Mouse (Mus musculus): ENCODE measurements at regions not wholly inside any gene's neighbourhood (a gene's known extent, or its start where the extent isn't known, plus 50 kb on each side); places are given as distances from the start of the nearest gene placed in this dataset.

DNA sequence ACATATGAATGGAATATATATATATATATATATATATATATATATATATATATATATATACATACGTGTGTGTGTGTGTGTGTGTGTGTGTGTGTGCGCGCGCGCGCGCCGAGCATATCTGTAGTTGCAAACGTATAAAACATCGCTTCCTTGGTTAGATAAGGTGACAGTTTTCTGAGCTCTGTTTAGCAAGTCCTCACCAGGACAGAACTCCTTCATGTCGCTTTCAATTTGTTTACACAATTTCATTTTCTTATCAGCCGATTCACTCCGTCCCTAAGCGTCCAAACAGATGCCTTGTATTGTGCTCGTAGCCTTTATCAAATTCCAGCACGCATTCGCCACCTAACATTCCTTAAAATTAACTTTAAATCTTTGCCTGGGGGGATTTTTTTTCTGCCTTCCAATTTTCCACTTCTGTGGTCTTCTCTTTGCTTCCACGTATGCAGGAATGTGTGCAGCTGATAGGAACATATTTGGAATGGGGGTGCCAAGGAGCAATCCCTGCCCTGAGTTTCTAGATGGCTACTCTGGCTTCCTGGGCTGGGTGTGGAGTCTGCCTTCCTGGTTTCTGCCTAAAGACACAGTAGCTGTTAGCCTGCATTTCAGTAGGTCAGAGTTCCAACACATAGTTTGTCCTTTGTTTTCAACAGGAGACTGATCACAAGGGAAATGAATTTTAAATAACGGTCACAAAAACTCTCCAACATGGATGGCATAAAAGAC, 575.7 kb downstream of the Robo2 start:
- DNase-seq (ENCODE audit: low read depth, low spot score) = no peak

DNA sequence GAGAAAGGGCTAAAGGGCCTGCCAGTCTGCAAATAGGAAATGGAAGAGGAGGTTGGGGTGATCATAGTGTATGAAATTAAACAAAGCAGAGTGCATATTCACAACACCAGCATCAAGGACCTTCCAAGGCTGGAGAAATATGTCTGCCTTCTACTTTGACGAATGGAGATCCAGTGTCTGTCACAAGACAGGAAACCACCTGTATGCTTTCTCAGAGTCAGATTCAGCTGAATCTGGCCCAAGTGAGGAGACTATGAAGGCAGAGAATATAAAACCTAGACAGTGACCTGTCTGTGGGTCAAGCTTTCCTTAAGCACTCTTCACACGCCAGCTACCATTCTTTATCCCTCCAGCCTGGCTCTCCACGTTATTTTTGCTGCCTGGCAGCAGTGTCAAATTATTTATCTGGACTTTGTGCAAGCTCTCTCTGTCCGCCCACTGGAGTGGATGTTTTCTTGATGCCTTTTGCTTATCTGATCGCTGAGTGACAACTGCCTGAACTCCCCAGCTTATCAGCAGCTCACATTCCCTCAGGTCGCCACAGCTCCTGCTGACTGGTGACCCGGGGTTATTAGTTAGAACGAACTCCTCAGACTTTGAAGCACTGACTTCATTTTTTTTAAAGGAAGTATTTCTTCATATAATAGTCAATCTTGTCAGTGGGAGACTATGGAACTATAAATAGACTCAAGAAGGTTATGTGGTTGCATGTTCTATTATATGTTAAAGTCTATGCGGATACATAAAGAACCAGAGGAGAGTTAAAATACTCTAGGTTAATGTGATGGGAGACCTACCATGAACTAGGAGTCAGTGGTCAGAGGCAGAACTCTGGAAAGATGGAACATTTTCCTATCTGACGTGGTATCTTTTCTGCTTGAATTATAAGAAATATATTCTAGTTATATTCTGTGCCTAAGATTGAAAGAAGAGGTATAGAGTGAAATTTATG, 590.0 kb downstream of the Robo2 start:
- peaks cover 0 to 6% of the 10 kb centered on the region in 2 experiments; a peak in 2 of 4 replicates for H3K36me3 ChIP-seq (ENCODE audit: control insufficient read depth in 1 of 2, insufficient read depth in 2 of 2, low read length in 2 of 2)
- peak overlapping the region; percentile 33; the same call in 1 of the 2 replicates for H3K27ac ChIP-seq (ENCODE audit: control insufficient read depth, low read depth, low read length)
- no peak overlapping the region for H3K4me3 ChIP-seq (ENCODE audit: control insufficient read depth in 1 of 2, insufficient read depth in 1 of 2, low read depth in 2 of 2, low read length in 2 of 2)
- peaks cover 0 to 5% of the 10 kb centered on the region in 2 experiments; a peak in 3 of 4 replicates for H3K4me1 ChIP-seq (ENCODE audit: control insufficient read depth in 1 of 2, insufficient read depth in 2 of 2, low read length in 2 of 2)
- no peaks in the 10 kb centered on the region for H3K79me2 ChIP-seq (ENCODE audit: control insufficient read depth, insufficient read depth, low read length, poor library complexity)
- no peaks in the 10 kb centered on the region for H3K9me3 ChIP-seq (replicated peaks; ENCODE audit: insufficient read depth, low read length)
- H3K27me3 ChIP-seq (ENCODE audit: control insufficient read depth in 1 of 2, insufficient read depth in 2 of 2, low read length in 2 of 2) = no peaks in the 10 kb centered on the region
- DNase-seq (ENCODE audit: low read depth, low spot score) = peak; percentile 54
- peak; percentile 69; the same call in 1 of the 2 replicates for TF ChIP-seq MEF2A (IDR thresholded peaks at IDR 0.05; ENCODE audit: extremely low read depth, insufficient replicate concordance, low read depth, low read length, poor library complexity, severe bottlenecking)
- TF ChIP-seq POLR2AphosphoS2 (IDR thresholded peaks at IDR 0.05; ENCODE audit: low read length) = no peak
- no peak for TF ChIP-seq USF2 (IDR thresholded peaks at IDR 0.05; ENCODE audit: borderline replicate concordance in 1 of 2, insufficient read depth in 1 of 2, low read depth in 1 of 2, low read length in 2 of 2)
- peak; percentile 92 for TF ChIP-seq TCF12 (IDR thresholded peaks at IDR 0.05; ENCODE audit: low read depth, low read length)
- no peak for TF ChIP-seq USF1 (IDR thresholded peaks at IDR 0.05; ENCODE audit: low read depth, low read length)
- TF ChIP-seq UBTF (IDR thresholded peaks at IDR 0.05; ENCODE audit: borderline replicate concordance, insufficient read depth, low read depth, low read length) = no peak
- TF ChIP-seq SMC3 (IDR thresholded peaks at IDR 0.05; ENCODE audit: low read depth, low read length) = no peak
- TF ChIP-seq GABPA (IDR thresholded peaks at IDR 0.05; ENCODE audit: low read depth, low read length) = no peak
- no peak for TF ChIP-seq E2F4 (IDR thresholded peaks at IDR 0.05; ENCODE audit: borderline replicate concordance, low read depth, low read length)
- peak; percentile 55 to 87 for TF ChIP-seq EP300 (IDR thresholded peaks at IDR 0.05; ENCODE audit: low read depth in 1 of 2, low read length in 2 of 2)
- no peak for TF ChIP-seq NRF1 (IDR thresholded peaks at IDR 0.05; ENCODE audit: insufficient read depth, low read depth, low read length, poor library complexity, severe bottlenecking)
- TF ChIP-seq MAX (IDR thresholded peaks at IDR 0.05; ENCODE audit: low read length) = no peak
- TF ChIP-seq SIN3A (IDR thresholded peaks at IDR 0.05; ENCODE audit: low read length) = no peak
- TF ChIP-seq GATA1 (IDR thresholded peaks at IDR 0.05; ENCODE audit: low read depth, low read length) = peak; percentile 79
- peak; percentile 56 for TF ChIP-seq ZNF384 (IDR thresholded peaks at IDR 0.05; ENCODE audit: low read depth, low read length)
- TF ChIP-seq POLR2AphosphoS5 (IDR thresholded peaks at IDR 0.05; ENCODE audit: borderline replicate concordance, low read depth, low read length) = no peak
- no peak for TF ChIP-seq CTCF (IDR thresholded peaks at IDR 0.05 in 2 of 3, conservative IDR thresholded peaks at IDR 0.05 in 1 of 3; ENCODE audit: control insufficient read depth in 1 of 3, insufficient read depth in 1 of 3, low read depth in 2 of 3, low read length in 3 of 3, poor library complexity in 1 of 3, severe bottlenecking in 1 of 3)
- peak; percentile 52; the same call in 1 of the 2 replicates for TF ChIP-seq RCOR1 (IDR thresholded peaks at IDR 0.05; ENCODE audit: low read depth, low read length)
- no peak for TF ChIP-seq CHD1 (IDR thresholded peaks at IDR 0.05; ENCODE audit: low read depth, low read length)
- no peak for TF ChIP-seq ZC3H11A (IDR thresholded peaks at IDR 0.05; ENCODE audit: low read depth, low read length)
- peak; percentile 71 for TF ChIP-seq ETS1 (IDR thresholded peaks at IDR 0.05; ENCODE audit: low read depth, low read length)
- no peak overlapping the region for H3K9ac ChIP-seq (ENCODE audit: control insufficient read depth, low read depth, low read length, poor library complexity, severe bottlenecking)

More for the DNA sequence above, 575.7 kb downstream of the Robo2 start:
- TF ChIP-seq USF1 (IDR thresholded peaks at IDR 0.05; ENCODE audit: low read depth, low read length) = no peak
- TF ChIP-seq BHLHE40 (IDR thresholded peaks at IDR 0.05; ENCODE audit: borderline replicate concordance, low read depth, low read length) = no peak
- TF ChIP-seq CTCF (IDR thresholded peaks at IDR 0.05 in 2 of 3, conservative IDR thresholded peaks at IDR 0.05 in 1 of 3; ENCODE audit: control insufficient read depth in 1 of 3, insufficient read depth in 1 of 3, low read depth in 2 of 3, low read length in 3 of 3, poor library complexity in 1 of 3, severe bottlenecking in 1 of 3) = no peak
- no peak for TF ChIP-seq SIN3A (IDR thresholded peaks at IDR 0.05; ENCODE audit: low read length)
- TF ChIP-seq SMC3 (IDR thresholded peaks at IDR 0.05; ENCODE audit: low read depth, low read length) = no peak
- TF ChIP-seq RCOR1 (IDR thresholded peaks at IDR 0.05; ENCODE audit: low read depth, low read length) = no peak
- TF ChIP-seq ELF1 (IDR thresholded peaks at IDR 0.05; ENCODE audit: low read depth, low read length) = no peak
- no peak for TF ChIP-seq GABPA (IDR thresholded peaks at IDR 0.05; ENCODE audit: low read depth, low read length)
- TF ChIP-seq ZNF384 (IDR thresholded peaks at IDR 0.05; ENCODE audit: low read depth, low read length) = no peak
- no peak for TF ChIP-seq POLR2AphosphoS5 (IDR thresholded peaks at IDR 0.05; ENCODE audit: borderline replicate concordance, low read depth, low read length)
- no peak for TF ChIP-seq JUND (IDR thresholded peaks at IDR 0.05; ENCODE audit: low read depth, low read length)
- TF ChIP-seq TAL1 (IDR thresholded peaks at IDR 0.05; ENCODE audit: low read length) = no peak
- no peak for TF ChIP-seq USF2 (IDR thresholded peaks at IDR 0.05; ENCODE audit: borderline replicate concordance in 1 of 2, insufficient read depth in 1 of 2, low read depth in 1 of 2, low read length in 2 of 2)
- Histone ChIP-seq H3K27ac (ENCODE audit: control insufficient read depth, low read depth, low read length) (no peak overlapping the region), H3K27me3 (ENCODE audit: control insufficient read depth in 1 of 2, insufficient read depth in 2 of 2, low read length in 2 of 2) (no peaks in the 10 kb centered on the region), H3K36me3 (ENCODE audit: control insufficient read depth in 1 of 2, insufficient read depth in 2 of 2, low read length in 2 of 2) (no peaks in the 10 kb centered on the region), H3K9ac (ENCODE audit: control insufficient read depth, low read depth, low read length, poor library complexity, severe bottlenecking) (no peak overlapping the region), H3K4me1 (ENCODE audit: control insufficient read depth in 1 of 2, insufficient read depth in 2 of 2, low read length in 2 of 2) (no peaks in the 10 kb centered on the region), H3K9me3 (replicated peaks; ENCODE audit: insufficient read depth, low read length) (no peaks in the 10 kb centered on the region), H3K79me2 (ENCODE audit: control insufficient read depth, insufficient read depth, low read length, poor library complexity) (no peaks in the 10 kb centered on the region), H3K4me3 (ENCODE audit: control insufficient read depth in 1 of 2, insufficient read depth in 1 of 2, low read depth in 2 of 2, low read length in 2 of 2) (no peak overlapping the region)

Data from MEL (cell line).